Mouse (Mus musculus): Measurements from ENCODE around the gene Tbc1d2.
A peak's percentile ranks its signal among the peaks of the same experiment; 100 is the strongest.
"Not testable (repeated sequence)": the region's sequence is repeated elsewhere in the genome, so short reads cannot be mapped to it uniquely, and the experiment has no call there.

The Tbc1d2 gene

DNA sequence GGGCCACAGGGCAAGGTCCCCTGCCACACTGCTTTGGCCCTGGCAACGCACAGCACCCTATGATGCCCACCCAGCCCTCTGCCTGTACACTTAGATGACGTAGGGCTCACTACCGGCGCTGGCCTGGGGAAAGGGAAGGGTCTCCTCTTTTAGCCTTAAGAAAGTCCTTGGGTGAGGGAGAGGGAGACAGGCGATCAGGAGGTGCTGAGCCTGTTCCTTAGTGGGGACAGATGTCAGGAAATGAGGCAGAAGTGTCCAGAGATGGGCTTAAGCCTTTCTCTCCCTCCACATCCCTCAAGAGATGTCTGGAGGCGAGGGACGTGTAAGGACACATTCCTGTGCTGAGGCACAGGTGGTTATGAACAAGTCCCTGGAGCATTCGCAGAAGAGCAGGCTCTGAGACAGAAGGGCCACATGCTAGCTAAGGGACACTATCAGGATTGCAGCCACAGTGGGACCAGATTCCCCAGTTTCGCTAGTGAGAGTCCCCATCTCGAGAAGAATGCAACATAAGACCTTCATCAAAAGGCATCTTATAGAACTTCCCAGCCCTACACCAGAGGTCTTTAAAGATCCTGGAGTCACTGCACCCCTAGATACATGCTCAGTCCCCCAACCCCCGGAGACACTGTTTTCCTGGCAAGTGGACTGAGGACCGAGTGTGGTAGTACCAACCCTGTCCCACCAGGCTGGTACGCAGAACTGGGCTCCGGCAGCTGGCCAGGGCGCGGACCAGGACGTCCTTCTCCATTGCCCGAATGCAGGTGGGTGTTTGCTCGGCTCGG lies 49.3 kb downstream of the Tbc1d2 start:
- no peak for DNase-seq

DNA sequence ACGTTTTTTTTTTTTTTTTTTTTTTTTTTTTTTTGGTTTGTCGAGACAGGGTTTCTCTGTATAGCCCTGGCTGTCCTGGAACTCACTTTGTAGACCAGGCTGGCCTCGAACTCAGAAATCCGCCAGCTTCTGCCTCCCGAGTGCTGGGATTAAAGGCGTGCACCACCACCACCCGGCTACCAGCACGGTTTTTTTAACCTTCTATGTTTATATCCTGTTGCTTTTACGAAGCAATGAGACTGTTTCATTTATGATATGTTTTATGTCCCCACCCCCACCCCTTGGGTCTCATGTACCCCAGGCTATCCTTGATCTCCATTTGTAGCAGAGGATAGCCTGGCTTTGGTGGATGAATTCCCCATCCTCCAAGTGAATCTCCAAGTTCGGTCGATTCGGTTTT lies 50.4 kb downstream of the Tbc1d2 start:
- DNase-seq: not testable (repeated sequence)

GRCm38 (mm10) chr4:46598981-46599380 lies 51.0 kb downstream of the Tbc1d2 start:
- no peak for DNase-seq

DNA sequence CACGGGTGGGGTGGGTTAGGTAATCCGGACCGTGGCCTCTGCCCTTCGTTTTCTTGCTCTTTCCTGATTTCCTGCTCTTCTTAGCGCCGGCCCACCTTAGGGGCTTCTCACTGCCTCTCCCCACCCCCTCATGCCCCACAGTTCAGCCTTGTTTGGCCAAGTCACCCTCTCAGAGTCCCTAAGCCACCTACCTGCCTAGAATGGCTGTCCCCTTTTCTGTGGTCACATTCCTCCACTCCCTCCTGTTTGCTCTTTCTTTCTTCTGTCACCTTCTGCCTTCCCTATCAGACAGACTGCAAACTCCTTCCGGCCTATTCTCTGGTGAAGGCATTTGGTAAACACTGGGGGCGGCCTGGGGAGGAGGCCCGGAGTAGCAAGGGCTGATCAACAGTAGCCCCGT lies 51.9 kb downstream of the Tbc1d2 start:
- DNase-seq: no peak

DNA sequence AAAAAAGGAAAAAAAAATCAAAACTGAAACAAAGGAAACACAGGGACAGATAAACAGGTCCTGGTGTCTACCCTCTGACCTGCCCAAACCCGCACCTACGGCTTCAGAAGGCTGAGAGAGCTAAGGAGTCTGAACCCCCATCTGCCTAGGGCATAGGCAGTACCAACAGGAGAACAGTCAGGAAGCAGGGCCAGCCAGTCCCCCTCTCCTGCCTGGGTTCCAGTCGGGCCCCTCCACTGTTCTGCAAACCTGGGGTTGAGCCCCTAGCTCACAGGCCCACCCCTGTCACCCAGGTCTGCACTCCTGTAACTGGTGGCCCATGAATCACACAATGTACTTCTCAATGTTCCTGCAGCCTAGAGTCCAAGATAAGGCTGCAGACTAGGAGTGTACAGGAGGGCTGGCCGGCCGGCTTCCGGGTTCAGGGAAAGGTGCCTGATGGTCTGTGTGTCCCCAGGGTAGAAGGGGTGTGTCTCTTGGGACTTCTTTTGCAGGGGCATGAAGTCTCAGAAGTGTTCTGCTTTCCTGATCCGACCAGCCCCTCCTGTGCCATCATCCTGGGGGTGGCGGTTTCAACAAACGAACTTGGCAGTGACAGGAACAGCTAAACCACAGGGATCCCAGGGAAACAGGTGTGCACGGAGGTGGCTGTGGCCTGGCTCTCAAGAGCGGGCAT lies 52.6 kb downstream of the Tbc1d2 start:
- no peak for DNase-seq

GRCm38 (mm10) chr4:46596398-46596797 lies 53.6 kb downstream of the Tbc1d2 start:
- peak; percentile 1 for DNase-seq

GRCm38 (mm10) chr4:46594131-46594530 lies 55.9 kb downstream of the Tbc1d2 start:
- DNase-seq: no peak

DNA sequence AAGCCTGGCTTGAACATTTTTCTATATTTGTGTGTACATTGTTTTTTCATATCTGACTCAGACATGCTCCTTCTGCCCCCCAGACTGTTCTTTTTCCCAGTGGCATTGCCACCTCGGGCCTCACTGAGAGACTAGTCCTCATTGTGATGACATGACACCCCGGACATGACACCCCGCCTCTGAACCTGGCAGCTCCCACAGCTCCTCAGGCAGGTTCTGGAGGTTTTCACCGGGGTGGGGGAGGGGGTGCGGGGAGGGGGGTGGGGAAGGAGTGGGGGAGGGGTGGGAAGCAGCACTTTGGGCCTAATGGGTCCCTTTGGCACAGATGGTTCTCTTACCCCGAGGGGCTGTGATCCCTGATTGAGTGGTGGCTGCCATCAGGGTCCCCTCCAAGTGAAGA lies 56.5 kb downstream of the Tbc1d2 start:
- DNase-seq: peak; percentile 0

- DNase-seq: peak; percentile 50
These were observed 58.0 kb downstream of the Tbc1d2 start for GRCm38 (mm10) chr4:46591833-46592520.

- no peak for DNase-seq
These were observed 59.2 kb downstream of the Tbc1d2 start for GRCm38 (mm10) chr4:46590810-46591209.

DNA sequence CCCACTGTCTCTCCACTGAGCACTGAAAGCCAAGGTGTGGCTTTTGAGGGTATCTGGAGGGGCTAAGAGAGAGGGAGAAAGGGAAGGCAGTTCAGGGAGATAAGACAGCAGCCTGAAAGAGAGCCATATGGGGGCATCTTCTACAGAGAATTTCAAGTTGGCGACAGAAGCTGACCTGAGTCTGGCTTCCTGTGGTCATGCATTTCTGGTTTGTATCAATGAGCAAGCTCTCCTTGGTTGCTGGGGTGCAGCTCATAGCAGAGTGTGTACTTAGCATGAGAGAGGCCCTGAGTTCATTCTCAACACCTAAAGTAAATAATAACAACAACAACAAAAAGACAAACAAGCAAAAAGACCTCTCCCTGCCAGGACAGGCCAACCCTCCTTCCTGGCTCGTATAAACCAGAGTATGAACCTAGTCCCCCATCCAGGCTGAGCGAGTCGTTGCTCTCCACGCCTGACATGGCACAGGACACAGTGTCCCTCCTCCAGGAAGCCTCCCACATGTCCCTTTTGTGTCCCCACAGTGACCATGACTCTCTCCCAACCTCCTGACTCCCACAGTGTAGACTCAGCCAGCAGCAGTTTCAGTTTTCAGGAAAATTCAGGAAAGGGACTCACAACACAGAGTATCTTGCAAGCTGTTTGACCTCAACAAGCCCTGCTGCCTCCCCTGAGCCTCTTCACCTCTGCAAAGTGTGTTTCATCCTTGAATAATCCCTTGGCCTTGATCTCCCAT lies 59.9 kb downstream of the Tbc1d2 start:
- peak; percentile 1 for DNase-seq

DNA sequence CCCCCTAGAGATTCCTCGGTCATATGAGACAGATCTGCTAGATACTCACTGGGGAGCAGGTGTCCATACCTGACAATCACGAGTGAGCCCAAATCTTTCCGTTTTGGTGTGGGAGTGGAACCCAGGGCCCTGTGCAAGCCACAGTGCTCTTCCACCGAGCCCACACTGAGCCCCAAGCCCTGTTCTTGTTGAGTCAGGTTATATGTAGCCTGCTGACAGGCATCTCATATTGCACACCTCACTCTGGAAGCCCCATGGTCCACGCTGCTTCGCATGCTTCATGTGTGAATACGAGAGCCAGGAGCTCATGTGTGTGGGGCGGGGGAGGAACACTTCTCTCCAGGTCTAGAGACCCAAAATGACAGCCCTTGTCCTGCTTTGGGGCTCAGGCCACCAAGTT lies 60.9 kb downstream of the Tbc1d2 start:
- DNase-seq: peak; percentile 0

GRCm38 (mm10) chr4:46586473-46586872 lies 63.5 kb downstream of the Tbc1d2 start:
- DNase-seq: no peak

- DNase-seq: no peak
These were observed 64.2 kb downstream of the Tbc1d2 start for GRCm38 (mm10) chr4:46585811-46586190.

- DNase-seq: no peak
These were observed 64.8 kb downstream of the Tbc1d2 start for GRCm38 (mm10) chr4:46585041-46585810.

DNA sequence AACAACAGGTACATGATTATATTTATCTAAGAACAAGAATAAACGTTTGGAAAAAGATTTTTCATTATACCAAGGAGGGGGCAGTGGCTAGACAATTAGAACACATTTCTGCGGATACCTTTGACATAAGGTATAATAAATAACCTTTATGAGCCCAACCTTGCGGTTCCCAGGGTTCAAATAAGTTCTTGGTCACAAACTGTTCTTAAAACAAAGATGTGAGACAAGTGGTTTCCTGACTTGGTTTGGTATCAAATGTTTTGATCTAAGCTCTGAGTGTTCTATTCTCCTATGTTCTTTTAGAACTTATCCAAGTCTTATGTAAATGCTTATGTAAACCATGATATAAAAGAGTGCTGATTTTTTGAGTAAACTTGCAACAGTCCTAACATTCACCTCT lies 65.5 kb downstream of the Tbc1d2 start:
- DNase-seq: not testable (repeated sequence)

DNA sequence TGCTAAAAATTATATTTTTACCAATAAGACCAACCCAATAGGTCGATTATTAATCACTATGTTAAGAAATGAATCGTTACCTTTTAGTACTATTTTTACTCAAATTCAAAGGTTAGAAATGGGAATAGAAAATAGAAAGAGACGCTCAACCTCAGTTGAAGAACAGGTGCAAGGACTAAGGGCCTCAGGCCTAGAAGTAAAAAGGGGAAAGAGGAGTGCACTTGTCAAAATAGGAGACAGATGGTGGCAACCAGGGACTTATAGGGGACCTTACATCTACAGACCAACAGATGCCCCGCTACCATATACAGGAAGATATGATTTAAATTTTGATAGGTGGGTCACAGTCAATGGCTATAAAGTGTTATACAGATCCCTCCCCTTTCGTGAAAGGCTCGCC lies 65.9 kb downstream of the Tbc1d2 start:
- not testable (repeated sequence) for DNase-seq

DNA sequence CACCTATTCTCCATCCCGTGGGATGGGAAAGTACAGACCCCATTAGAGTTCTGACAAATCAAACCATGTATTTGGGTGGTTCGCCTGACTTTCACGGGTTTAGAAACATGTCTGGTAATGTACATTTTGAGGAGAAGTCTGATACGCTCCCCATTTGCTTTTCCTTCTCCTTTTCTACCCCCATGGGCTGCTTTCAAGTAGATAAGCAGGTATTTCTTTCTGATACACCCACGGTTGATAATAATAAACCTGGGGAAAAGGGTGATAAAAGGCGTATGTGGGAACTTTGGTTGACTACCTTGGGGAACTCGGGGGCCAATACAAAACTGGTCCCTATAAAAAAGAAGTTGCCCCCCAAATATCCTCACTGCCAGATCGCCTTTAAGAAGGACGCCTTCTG lies 68.0 kb downstream of the Tbc1d2 start:
- DNase-seq: not testable (repeated sequence)

GRCm38 (mm10) chr4:46581577-46581976 lies 68.4 kb downstream of the Tbc1d2 start:
- DNase-seq: not testable (repeated sequence)

GRCm38 (mm10) chr4:46580799-46581243 lies 69.2 kb downstream of the Tbc1d2 start:
- DNase-seq: not testable (repeated sequence)

DNA sequence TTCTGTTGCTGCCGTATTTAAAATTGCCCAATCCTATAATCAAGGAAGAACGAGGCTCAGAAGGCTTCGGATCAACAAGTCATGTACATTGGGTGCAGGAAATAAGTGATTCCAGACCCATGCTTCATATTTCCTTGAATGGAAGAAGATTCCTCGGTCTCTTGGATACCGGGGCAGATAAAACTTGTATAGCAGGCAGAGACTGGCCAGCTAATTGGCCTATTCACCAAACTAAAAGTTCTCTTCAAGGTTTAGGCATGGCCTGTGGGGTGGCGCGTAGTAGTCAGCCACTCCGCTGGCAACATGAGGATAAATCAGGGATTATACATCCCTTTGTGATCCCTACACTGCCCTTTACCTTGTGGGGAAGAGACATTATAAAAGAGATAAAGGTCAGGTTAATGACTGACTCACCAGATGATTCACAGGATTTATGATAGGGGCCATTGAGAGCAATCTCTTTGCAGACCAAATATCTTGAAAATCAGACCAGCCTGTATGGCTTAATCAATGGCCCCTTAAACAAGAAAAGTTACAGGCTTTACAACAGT lies 71.1 kb downstream of the Tbc1d2 start:
- not testable (repeated sequence) for DNase-seq

DNA sequence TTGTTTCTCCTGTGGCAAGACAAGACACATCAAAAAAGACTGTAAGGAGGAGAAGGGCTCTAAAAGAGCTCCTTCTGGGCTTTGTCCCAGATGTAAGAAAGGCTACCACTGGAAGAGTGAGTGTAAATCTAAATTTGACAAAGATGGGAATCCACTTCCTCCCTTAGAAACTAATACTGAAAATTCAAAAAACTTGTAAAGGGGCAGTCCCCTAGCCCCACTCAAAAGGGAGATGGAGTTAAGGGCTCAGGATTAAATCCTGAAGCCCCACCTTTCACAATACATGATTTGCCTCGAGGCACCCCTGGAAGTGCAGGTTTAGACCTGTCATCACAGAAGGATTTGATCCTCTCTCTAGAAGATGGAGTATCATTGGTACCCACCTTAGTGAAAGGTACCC lies 71.8 kb downstream of the Tbc1d2 start:
- no peak for DNase-seq

All from lung, postnatal 10 days (tissue).